Mouse (Mus musculus) megakaryocyte-erythroid progenitor cell, adult 5 weeks (primary cell): ENCODE measurements around the gene Zfand4. TPM values are rescaled to one million over a fixed set of nuclear protein-coding genes. Genes with fewer than 3 reads are reported as not detected.

Experiments
- polyA plus RNA-seq: library from polyadenylated mRNA; stranded (reverse); fragments of >175 nt; gene quantifications from 2 replicates; pipeline ENCODE4 v1.2.3, GENCODE M21; 2012

Gene Zfand4
- 1.7 and 1.9 TPM in 2 replicates for polyA plus RNA-seq

DNA sequence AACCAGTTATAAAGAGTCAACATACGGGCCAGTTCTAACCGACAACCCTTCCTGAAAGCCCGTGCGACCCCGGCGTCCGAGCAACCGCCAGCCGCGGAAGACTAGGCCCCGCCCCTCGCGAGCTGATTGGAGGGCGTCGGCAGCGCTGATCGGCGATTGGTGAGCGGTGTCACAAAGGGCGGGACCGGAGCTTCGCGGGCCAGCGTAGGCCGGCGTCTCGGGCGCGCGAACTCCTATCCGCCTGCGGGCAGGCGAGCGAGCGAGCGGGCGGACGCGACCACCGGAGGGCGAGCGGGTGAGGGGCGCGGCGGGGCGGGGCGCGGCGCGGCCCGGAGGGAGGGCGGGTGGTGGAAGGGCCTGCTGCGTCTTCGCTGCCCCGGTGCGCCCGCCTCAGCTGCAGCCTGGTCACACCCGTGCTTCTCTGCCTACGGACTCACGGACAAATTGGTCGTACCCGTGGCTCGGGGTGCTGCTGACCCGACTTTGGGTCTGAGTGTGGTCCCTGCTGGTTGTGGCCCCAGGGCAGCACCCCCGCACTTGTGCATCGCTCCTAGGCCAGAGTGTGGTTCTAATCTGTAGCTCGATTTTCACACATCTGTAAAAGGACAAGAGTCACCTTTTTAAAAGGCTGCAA, at the start of gene Zfand4:
TSS of gene Zfand4 (plus strand) at position 205 of the 634 bp plus-strand sequence.

GRCm38 (mm10) chr6:116337835-116338501, 73.9 kb downstream of the Zfand4 start, which contains the start of gene March8:
Gene March8 (plus strand): TSS chr6:116338024.

Other genes with a start within 250 kb of the Zfand4 start
- 0.90 and 1.1 TPM in 2 replicates for gene Tmcc1, start 70.7 kb upstream of the Zfand4 start, polyA plus RNA-seq
- 11.1 and 16.9 TPM in 2 replicates for gene Washc2, start 56.2 kb upstream of the Zfand4 start, polyA plus RNA-seq
- gene March8, start 73.8 kb downstream of the Zfand4 start, polyA plus RNA-seq, result 6.2 and 7.0 TPM in 2 replicates
- gene Alox5, start 197.0 kb downstream of the Zfand4 start, polyA plus RNA-seq, result 5.7 and 5.8 TPM in 2 replicates
- gene Olfr211, start 224.9 kb downstream of the Zfand4 start, polyA plus RNA-seq, result not detected in 2 replicates
- gene Olfr212, start 242.3 kb downstream of the Zfand4 start, polyA plus RNA-seq, result not detected in 2 replicates